Mouse (Mus musculus): ENCODE results near the gene Mis18bp1.

DNA sequence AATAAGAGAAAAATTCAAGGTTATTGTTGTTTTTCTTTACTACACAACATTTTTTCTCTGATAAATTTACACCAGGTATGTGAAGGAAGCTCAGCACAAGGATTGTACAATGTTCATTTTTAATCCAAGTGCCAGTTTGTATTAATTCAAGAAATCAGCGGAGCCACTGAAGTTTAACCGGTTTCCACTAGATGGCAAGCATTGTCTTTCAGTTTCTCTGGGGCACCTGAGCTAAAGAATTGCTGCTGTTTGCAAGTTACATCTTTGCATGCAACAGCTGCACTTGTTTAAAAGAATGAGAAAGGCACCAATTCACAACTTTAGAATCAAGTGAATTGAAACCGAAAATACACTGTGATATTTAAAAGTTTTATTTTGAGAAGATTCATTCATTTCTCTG, 15.0 kb upstream of the Mis18bp1 start:
- TF ChIP-seq CTCF (IDR thresholded peaks at IDR 0.05; ENCODE audit: extremely low read depth, insufficient read length, insufficient replicate concordance, low read depth, low read length) (no peak), POLR2A (IDR thresholded peaks at IDR 0.05; ENCODE audit: low read depth, low read length) (no peak)
